Mouse (Mus musculus) stomach, embryonic 15.5 days (tissue): ENCODE measurements at regions not wholly inside any gene's neighbourhood (a gene's known extent, or its start where the extent isn't known, plus 50 kb on each side); places are given as distances from the start of the nearest gene placed in this dataset.

Experiments used
- ATAC-seq: fragments of 200-750 bp; cut with Nextera tagmentation; 2 replicates; pipeline ENCODE4 v1.8.0; 2017; ENCODE audit warnings: low read depth, moderate number of reproducible peaks, moderate TSS enrichment; ENCODE audit not compliant: insufficient read depth, low FRiP score
- H3K27ac ChIP-seq: fragments of 300-500 bp; sonication (generic); 2 replicates; pipeline ENCODE4 v1.5.1; 2015; ENCODE audit warnings: mild to moderate bottlenecking, inconsistent platforms
- H3K27me3 ChIP-seq: fragments of 300-500 bp; sonication (generic); replicated peaks from 2 replicates; pipeline ENCODE4 v1.6.1; 2015; ENCODE audit warnings: inconsistent platforms
- H3K36me3 ChIP-seq: fragments of 300-500 bp; sonication (generic); 2 replicates; pipeline ENCODE4 v1.6.1; 2015; ENCODE audit warnings: inconsistent platforms
- H3K4me1 ChIP-seq: fragments of 300-500 bp; sonication (generic); 2 replicates; pipeline ENCODE4 v1.6.1; 2015; ENCODE audit warnings: inconsistent platforms
- H3K4me2 ChIP-seq: fragments of 300-500 bp; sonication (generic); 2 replicates; pipeline ENCODE4 v1.6.1; 2015; ENCODE audit warnings: mild to moderate bottlenecking, inconsistent platforms
- H3K4me3 ChIP-seq: fragments of 300-500 bp; sonication (generic); replicated peaks from 2 replicates; pipeline ENCODE4 v1.5.1; 2015; ENCODE audit warnings: inconsistent platforms
- H3K9ac ChIP-seq: fragments of 300-500 bp; sonication (generic); 2 replicates; pipeline ENCODE4 v1.6.1; 2015; ENCODE audit warnings: inconsistent platforms
- H3K9me3 ChIP-seq: fragments of 300-500 bp; sonication (generic); 2 replicates; pipeline ENCODE4 v1.6.1; 2016; ENCODE audit warnings: inconsistent platforms
- WGBS: fragments of 180-500 bp; shearing (Covaris S2); methylation state at CpG from one replicate; pipeline ENCODE4 v1.1.7; 2015; 5-methylcytosine and 5-hydroxymethylcytosine counted together

DNA sequence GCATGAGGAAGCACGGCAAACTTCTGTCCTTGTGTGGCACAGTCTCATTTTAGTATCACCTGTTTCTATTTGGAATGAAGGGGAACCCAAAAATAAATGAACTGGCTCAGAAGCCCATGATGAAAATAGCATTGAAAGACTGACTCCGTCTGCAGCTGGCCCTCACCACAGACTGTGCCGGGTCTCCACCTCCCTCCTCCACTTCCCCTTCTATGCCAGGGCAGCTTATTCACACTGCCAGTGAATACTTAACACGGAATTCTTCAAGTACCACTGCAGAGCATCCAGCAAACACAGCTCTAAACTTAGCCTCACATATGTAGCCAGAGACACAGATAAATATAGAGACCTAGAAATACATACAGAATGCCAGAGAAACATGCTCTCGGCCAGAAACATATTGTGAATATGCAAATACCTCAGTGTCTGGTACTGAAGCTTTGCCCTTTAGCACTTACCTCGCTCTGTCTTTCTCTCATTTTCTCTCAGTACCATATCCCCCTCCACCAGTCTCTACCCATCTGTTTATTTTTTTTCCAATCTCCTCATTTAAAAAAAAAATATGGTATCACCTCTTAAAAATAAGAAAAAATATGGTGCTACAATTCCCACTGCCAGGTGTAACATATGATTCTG is 311.8 kb downstream of the Olfr1505 start:
- 64% methylated on average over 6 of the region's 6 CpGs for WGBS
- no peaks in the 10 kb centered on the region for H3K27me3 ChIP-seq
- no peaks in the 10 kb centered on the region for H3K36me3 ChIP-seq
- H3K9me3 ChIP-seq = no peaks in the 10 kb centered on the region
- no peak overlapping the region for H3K9ac ChIP-seq
- no peak for ATAC-seq
- H3K4me1 ChIP-seq = no peaks in the 10 kb centered on the region
- H3K4me2 ChIP-seq = no peak overlapping the region
- H3K27ac ChIP-seq = no peak overlapping the region
- no peak overlapping the region for H3K4me3 ChIP-seq

DNA sequence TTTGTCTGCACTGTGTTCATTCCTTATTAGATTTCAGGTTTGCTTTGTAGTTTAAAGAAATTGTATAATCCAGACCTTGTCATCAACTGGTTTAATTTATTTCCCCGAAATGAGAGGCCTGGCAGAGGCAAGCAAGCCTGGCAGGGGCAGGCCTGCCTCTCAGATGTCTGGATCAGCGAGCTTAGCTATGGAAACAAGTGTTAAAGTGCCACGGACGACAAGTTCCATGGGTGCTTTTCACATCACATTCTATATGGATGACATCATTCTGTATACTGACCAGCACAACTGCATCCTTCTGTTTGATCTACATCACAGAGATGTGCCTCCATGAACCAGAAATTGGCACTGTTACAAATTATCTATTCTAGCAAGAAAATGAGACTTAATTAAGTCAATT is 312.5 kb downstream of the Olfr1505 start:
- Histone ChIP-seq H3K36me3 (no peaks in the 10 kb centered on the region), H3K4me2 (no peak overlapping the region), H3K9ac (no peak overlapping the region), H3K9me3 (no peaks in the 10 kb centered on the region), H3K27ac (no peak overlapping the region), H3K4me1 (no peaks in the 10 kb centered on the region), H3K4me3 (no peak overlapping the region), H3K27me3 (no peaks in the 10 kb centered on the region)
- no peak for ATAC-seq
- WGBS = 47% methylated on average over 4 of the region's 4 CpGs

DNA sequence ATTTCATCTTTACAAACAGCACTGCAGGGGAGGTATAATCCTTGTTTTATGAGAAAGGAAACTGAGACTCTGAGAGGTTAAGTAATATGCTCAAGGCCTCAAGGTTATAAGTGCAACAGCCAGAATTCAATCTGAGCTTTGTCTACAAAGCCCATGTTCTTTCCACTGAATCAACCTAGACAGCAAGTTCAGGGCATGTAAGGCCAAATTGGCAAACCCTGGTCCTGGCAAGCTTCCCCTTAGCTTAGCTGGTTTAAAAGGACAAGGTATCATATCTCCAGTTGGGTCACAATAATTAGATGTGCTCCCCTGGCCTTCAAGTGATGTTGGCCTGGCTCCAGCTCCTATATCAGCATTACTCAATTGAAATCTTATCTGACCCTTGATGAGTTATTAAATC is 313.2 kb downstream of the Olfr1505 start:
- H3K9me3 ChIP-seq = no peaks in the 10 kb centered on the region

DNA sequence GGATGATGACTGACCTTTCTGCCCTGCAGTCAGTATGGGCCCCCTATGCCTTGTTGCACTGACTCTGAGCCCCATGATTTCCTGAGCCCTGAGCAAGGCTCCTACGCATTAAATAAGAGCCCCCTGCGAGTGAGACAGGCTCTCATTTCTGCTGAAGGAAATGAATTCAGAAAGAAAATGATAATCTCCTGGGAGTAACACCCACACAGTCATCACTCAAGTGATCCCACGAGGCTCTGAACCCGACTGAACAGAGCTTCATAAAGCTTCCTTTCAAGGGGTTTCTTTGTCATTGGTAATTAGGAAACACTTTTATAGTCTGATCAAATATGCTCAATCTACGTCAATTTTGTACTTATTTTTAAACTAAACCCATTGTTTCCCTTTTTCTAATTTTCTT is 330.2 kb downstream of the Olfr1505 start:
- no peaks in the 10 kb centered on the region for H3K9me3 ChIP-seq

More for the DNA sequence above, 313.2 kb downstream of the Olfr1505 start:
- no peak for ATAC-seq
- no peak overlapping the region for H3K4me3 ChIP-seq
- no peak overlapping the region for H3K27ac ChIP-seq
- no peak overlapping the region for H3K4me2 ChIP-seq
- no peaks in the 10 kb centered on the region for H3K27me3 ChIP-seq
- H3K36me3 ChIP-seq = no peaks in the 10 kb centered on the region
- H3K9ac ChIP-seq = no peak overlapping the region
- no peaks in the 10 kb centered on the region for H3K4me1 ChIP-seq

DNA sequence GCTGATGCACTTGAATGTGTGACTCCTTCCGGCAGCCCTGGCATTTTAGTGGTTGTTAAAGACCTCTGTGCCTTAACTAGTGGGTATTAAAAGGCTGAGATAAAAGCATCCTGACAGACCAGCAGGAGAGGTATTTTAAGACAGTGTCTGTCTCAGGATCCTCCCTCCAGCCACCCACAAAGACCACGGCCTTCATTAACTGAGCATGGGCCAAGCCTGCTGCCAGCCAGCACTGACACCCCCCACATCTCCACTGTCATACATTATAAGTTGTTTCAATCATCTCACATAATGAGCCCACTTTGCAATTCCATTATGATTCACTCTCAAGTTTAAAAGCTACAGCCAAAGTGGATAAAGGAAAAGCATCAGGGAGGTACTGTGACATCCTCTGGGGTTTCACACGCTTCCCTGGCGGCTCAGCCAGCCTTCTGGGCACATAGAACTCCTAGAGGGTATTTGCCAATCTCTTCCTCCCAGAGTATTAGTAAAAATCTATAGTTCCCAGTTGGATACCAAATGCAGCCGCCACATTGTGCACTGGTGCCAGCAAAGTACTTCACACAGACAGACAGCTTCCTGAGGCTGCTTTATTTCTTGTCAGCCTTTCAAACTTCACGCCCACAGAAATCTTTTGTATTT is 333.8 kb downstream of the Olfr1505 start:
- H3K27me3 ChIP-seq = no peaks in the 10 kb centered on the region
- H3K27ac ChIP-seq = no peak overlapping the region
- 68% methylated on average over 6 of the region's 6 CpGs for WGBS
- H3K9me3 ChIP-seq = no peaks in the 10 kb centered on the region
- no peaks in the 10 kb centered on the region for H3K4me1 ChIP-seq
- H3K4me3 ChIP-seq = no peak overlapping the region
- H3K9ac ChIP-seq = no peak overlapping the region
- ATAC-seq = no peak
- no peaks in the 10 kb centered on the region for H3K36me3 ChIP-seq
- no peak overlapping the region for H3K4me2 ChIP-seq

More for the DNA sequence above, 330.2 kb downstream of the Olfr1505 start:
- no peak for ATAC-seq
- no peak overlapping the region for H3K27ac ChIP-seq
- H3K4me3 ChIP-seq = no peak overlapping the region
- no peaks in the 10 kb centered on the region for H3K27me3 ChIP-seq
- H3K9ac ChIP-seq = no peak overlapping the region
- H3K4me2 ChIP-seq = no peak overlapping the region
- H3K36me3 ChIP-seq = no peaks in the 10 kb centered on the region
- WGBS = 63% methylated on average over 5 of the region's 5 CpGs
- H3K4me1 ChIP-seq = no peaks in the 10 kb centered on the region

DNA sequence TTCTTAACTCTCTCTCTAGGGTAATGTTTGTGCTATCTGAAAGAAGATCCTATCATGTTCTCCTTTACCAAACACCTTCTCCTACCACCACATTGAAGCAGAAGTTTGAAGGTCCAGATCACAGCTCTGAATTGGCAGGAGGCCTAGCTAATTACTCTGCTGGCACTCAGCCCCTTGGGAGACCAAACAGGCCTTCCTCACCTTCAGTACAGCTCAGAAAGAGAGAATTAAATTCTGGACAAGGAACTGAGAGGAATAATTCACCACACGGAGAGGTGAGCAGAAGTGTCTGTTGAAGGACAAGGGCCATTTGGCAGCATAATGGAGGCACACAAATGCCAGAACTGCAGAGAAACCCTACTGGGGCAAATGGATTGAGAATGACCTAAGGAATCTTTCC is 334.6 kb downstream of the Olfr1505 start:
- Histone ChIP-seq H3K4me3 (no peak overlapping the region), H3K4me2 (no peak overlapping the region), H3K27me3 (no peaks in the 10 kb centered on the region), H3K27ac (no peak overlapping the region), H3K9ac (no peak overlapping the region), H3K4me1 (no peaks in the 10 kb centered on the region), H3K9me3 (no peaks in the 10 kb centered on the region), H3K36me3 (no peaks in the 10 kb centered on the region)
- 58% methylated on average over 1 of the region's 1 CpGs for WGBS
- ATAC-seq = no peak

DNA sequence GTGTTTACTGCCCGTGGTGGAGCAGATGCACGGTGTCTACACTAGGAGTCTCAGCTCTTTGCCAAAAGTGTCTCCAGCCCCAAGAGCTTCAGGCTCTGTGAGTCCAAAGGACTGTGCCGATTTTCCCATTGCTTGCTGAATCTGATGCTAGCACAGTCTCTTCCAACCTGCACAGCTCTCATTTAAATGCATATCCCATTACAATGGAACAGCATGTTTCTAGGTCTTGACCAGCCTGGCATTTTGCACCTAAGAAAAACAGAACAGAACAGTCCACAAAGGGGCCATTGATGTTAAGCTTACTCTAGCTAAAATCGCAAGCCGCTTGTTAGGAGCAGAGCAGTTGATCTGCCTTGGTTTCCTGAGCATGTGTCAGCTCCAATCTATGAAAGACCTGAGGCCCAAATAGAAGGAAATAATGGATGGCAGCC is 339.2 kb downstream of the Tle4 start:
- no peaks in the 10 kb centered on the region for H3K9me3 ChIP-seq
- H3K4me1 ChIP-seq = no peaks in the 10 kb centered on the region
- no peak for ATAC-seq
- no peaks in the 10 kb centered on the region for H3K27me3 ChIP-seq
- H3K4me2 ChIP-seq = no peak overlapping the region
- H3K9ac ChIP-seq = no peak overlapping the region
- H3K36me3 ChIP-seq = no peaks in the 10 kb centered on the region
- WGBS = 58% methylated on average over 5 of the region's 5 CpGs
- no peak overlapping the region for H3K27ac ChIP-seq
- H3K4me3 ChIP-seq = no peak overlapping the region

DNA sequence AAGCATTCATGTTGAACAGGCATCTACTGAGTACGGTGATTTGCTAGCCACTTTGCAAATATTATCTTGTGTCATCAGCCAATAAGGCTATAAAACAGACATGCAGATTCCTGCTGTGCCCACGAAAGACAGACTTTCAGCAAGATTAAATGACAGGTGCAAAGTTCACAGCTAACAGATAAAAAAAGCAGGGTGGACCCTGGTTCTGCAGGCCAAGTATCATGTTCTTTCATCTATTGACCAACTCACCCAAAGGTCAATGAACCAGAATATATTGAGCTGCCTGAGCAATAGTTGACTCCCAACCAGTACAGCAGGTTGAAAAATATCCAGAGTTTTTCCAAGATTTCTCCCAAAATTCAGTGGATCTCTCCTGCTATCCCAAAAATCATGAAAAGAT is 338.6 kb downstream of the Tle4 start:
- H3K9me3 ChIP-seq = no peaks in the 10 kb centered on the region
- H3K4me3 ChIP-seq = no peak overlapping the region
- H3K4me1 ChIP-seq = no peaks in the 10 kb centered on the region
- WGBS = 54% methylated on average over 2 of the region's 2 CpGs
- no peak overlapping the region for H3K9ac ChIP-seq
- no peak overlapping the region for H3K4me2 ChIP-seq
- H3K27ac ChIP-seq = no peak overlapping the region
- H3K27me3 ChIP-seq = no peaks in the 10 kb centered on the region
- no peaks in the 10 kb centered on the region for H3K36me3 ChIP-seq
- no peak for ATAC-seq

DNA sequence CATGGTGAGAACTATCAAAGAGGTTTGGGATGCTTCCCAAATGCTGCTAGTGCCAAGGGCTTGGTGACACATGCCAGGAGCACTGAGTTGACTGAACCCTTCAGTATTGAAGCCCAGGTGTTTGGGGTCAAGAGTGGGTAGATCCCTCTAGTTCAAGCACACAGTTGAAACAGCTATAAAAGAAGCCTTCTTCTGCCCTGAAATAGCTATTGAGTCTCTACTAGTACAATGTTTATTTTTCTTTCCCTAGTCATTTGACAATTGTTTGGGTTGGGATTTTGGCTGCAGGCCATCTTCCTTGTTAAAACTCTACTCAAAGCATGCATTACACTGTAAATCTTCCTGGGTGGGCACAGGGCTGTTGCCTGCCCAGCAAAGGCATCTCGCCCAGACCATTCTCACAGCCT is 308.5 kb downstream of the Tle4 start:
- no peak overlapping the region for H3K4me3 ChIP-seq
- no peak overlapping the region for H3K27ac ChIP-seq
- ATAC-seq = peak; percentile 43; the same call in 1 of the 2 replicates
- no peaks in the 10 kb centered on the region for H3K9me3 ChIP-seq
- H3K9ac ChIP-seq = no peak overlapping the region
- no peaks in the 10 kb centered on the region for H3K27me3 ChIP-seq
- no peak overlapping the region for H3K4me2 ChIP-seq
- no peaks in the 10 kb centered on the region for H3K36me3 ChIP-seq
- WGBS = 32% methylated on average over 1 of the region's 1 CpGs
- 0 out of 2 replicates have a peak, but pooled peaks cover 4% of the 10 kb centered on the region for H3K4me1 ChIP-seq

DNA sequence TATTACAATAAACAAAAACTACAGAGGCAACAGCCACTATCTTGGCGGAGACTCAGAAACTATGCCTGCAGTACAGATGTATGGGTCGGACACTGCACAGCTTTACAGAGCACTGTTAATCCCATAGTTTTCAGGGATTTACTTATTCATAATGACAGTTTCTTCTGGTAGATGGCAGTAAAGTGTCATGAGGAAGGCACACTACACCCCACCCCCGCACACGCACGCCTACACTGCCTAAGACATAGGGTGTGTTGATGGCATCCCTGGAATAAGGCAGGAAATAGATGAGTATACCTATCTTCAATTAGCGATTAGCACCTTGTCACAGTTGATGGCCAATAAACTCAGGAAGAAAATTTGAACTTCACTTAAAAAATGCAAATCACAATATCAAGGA is 306.9 kb downstream of the Tle4 start:
- WGBS = 81% methylated on average over 6 of the region's 6 CpGs
- no peak for ATAC-seq
- Histone ChIP-seq H3K4me3 (no peak overlapping the region), H3K9me3 (no peaks in the 10 kb centered on the region), H3K27me3 (no peaks in the 10 kb centered on the region), H3K4me1 (0 out of 2 replicates have a peak, but pooled peaks cover 4% of the 10 kb centered on the region), H3K27ac (no peak overlapping the region), H3K4me2 (no peak overlapping the region), H3K9ac (no peak overlapping the region), H3K36me3 (no peaks in the 10 kb centered on the region)

DNA sequence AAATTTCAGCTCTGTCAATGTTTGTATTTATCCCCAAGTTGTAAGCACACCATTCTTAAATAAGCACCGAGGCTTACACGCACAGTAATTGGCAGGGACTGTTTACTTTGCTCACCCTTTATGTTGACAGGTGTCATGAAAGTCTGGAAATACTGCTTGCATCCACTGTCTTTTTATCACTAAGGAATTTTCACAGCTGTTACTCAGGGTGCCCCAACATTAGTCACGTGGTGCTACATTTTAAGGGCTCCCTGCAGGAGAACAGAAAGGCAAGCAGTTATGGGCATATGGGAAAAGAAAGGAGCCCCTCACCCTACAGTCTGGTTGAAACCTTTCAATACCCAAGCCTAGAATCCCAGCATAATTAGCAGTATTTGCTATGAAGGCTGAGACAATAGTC is 304.7 kb downstream of the Tle4 start:
- Histone ChIP-seq H3K4me2 (no peak overlapping the region), H3K27me3 (no peaks in the 10 kb centered on the region), H3K4me1 (0 out of 2 replicates have a peak, but pooled peaks cover 4% of the 10 kb centered on the region), H3K9ac (no peak overlapping the region), H3K4me3 (no peak overlapping the region), H3K9me3 (no peaks in the 10 kb centered on the region), H3K36me3 (no peaks in the 10 kb centered on the region), H3K27ac (no peak overlapping the region)
- no peak for ATAC-seq
- 59% methylated on average over 3 of the region's 3 CpGs for whole genome bisulfite sequencing

DNA sequence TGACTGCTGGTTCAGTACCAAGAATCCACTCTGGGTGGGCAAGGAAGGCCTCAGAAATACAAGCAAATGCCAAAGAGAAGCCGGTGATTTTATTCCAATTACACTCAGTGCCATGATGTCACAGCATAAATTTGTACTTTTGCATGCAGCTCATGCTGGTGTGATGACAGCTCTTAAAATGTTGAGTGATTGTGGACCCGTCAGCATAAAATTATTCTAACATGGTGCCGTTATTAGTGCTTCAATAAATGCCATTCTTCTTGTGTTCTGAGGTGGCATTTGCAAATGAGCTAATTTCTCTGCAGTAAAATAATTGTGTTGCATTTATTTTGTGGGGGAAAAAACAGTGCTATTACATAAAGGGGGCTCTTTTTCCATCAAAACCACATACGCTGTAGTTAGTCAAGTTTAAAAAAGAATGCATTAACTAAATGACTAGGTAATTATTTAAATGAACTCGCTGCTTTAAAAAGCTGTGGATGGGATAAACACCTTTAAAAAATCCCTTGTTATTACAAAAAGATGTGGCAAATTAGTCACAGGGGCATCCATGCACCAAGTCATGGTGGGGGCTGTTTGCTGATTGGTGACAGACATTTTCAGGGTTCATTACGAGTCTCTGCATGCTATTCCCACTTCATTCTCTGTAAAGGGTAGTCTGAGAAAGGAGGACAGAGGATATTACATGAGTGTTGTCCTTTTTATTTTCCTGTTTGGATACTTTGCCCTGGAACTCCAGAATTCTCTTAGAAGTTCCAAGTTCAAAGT is 296.5 kb downstream of the Tle4 start:
- 86% methylated on average over 6 of the region's 6 CpGs for WGBS
- Histone ChIP-seq H3K4me1 (no peaks in the 10 kb centered on the region), H3K9me3 (no peaks in the 10 kb centered on the region), H3K4me3 (no peak overlapping the region), H3K27me3 (no peaks in the 10 kb centered on the region), H3K4me2 (no peak overlapping the region), H3K27ac (no peak overlapping the region), H3K36me3 (no peaks in the 10 kb centered on the region), H3K9ac (no peak overlapping the region)
- no peak for ATAC-seq
